Mouse (Mus musculus) embryonic facial prominence, embryonic 13.5 days (tissue): ENCODE data around the gene Grb7. TPM values are rescaled to one million over a fixed set of nuclear protein-coding genes. Genes with fewer than 3 reads are reported as not detected.

Experiments
- ATAC-seq: fragments of 200-750 bp; cut with Nextera tagmentation; 2 replicates; pipeline ENCODE4 v1.8.0; 2017; ENCODE audit warnings: low read depth; ENCODE audit not compliant: insufficient number of reproducible peaks, insufficient read depth, low FRiP score, low TSS enrichment
- H3K27ac ChIP-seq: fragments of 300-500 bp; sonication (generic); 2 replicates; pipeline ENCODE4 v1.5.1; 2015; ENCODE audit warnings: moderate library complexity, mild to moderate bottlenecking, inconsistent platforms
- H3K27me3 ChIP-seq: fragments of 300-500 bp; sonication (generic); 2 replicates; pipeline ENCODE4 v1.6.1; 2015; ENCODE audit warnings: mild to moderate bottlenecking, inconsistent platforms
- H3K36me3 ChIP-seq: fragments of 300-500 bp; sonication (generic); 2 replicates; pipeline ENCODE4 v1.6.1; 2015; ENCODE audit warnings: mild to moderate bottlenecking, inconsistent platforms
- H3K4me1 ChIP-seq: fragments of 300-500 bp; sonication (generic); 2 replicates; pipeline ENCODE4 v1.6.1; 2015; ENCODE audit warnings: inconsistent platforms
- H3K4me2 ChIP-seq: fragments of 300-500 bp; sonication (generic); 2 replicates; pipeline ENCODE4 v1.6.1; 2015; ENCODE audit warnings: moderate library complexity, mild to moderate bottlenecking, inconsistent platforms
- H3K4me3 ChIP-seq: fragments of 300-500 bp; sonication (generic); 2 replicates; pipeline ENCODE4 v1.5.1; 2015; ENCODE audit warnings: mild to moderate bottlenecking, inconsistent platforms
- H3K9ac ChIP-seq: fragments of 300-500 bp; sonication (generic); 2 replicates; pipeline ENCODE4 v1.6.1; 2015; ENCODE audit warnings: mild to moderate bottlenecking, inconsistent platforms
- H3K9me3 ChIP-seq: fragments of 300-500 bp; sonication (generic); 2 replicates; pipeline ENCODE4 v1.6.1; 2016; ENCODE audit warnings: inconsistent platforms
- WGBS: fragments of 180-500 bp; shearing (Covaris S2); methylation state at CpG from one replicate; pipeline ENCODE4 v1.1.7; 2015; ENCODE audit warnings: mixed read lengths; 5-methylcytosine and 5-hydroxymethylcytosine counted together
- polyA plus RNA-seq: library from polyadenylated mRNA; unstranded; fragments of >200 nt; fragmentation: Nextera tagmentation; extraction: Ambion mirVana; gene quantifications from 2 replicates; pipeline ENCODE4 v1.2.1, GENCODE M21; 2015

Gene Grb7
- polyA plus RNA-seq: 12.4 and 12.5 TPM in 2 replicates

GRCm38 (mm10) chr11:98446213-98446561 lies at the start of gene Grb7:
Gene Grb7 (plus strand): TSS chr11:98446394.
- H3K27ac ChIP-seq: peak within 1 kb of the TSS; percentile 39
- H3K4me1 ChIP-seq: peaks cover 21% of the 10 kb centered on the region
- H3K4me3 ChIP-seq: peak within 1 kb of the TSS; percentile 40
- peak within 1 kb of the TSS; percentile 48 for H3K4me2 ChIP-seq
- no peaks in the 10 kb centered on the region for H3K36me3 ChIP-seq
- WGBS: 7% methylated on average over 5 of the region's 5 CpGs
- H3K9me3 ChIP-seq: no peaks in the 10 kb centered on the region
- H3K9ac ChIP-seq: peak within 1 kb of the TSS; percentile 61
- peaks cover 42% of the 10 kb centered on the region for H3K27me3 ChIP-seq
- ATAC-seq: no peak

GRCm38 (mm10) chr11:98397946-98398345 lies 48.2 kb upstream of the Grb7 start:
- Histone ChIP-seq H3K4me1 (peaks cover 32% of the 10 kb centered on the region), H3K36me3 (peaks cover 8% of the 10 kb centered on the region), H3K4me2 (no peak overlapping the region), H3K27me3 (no peaks in the 10 kb centered on the region; the same call in none of the 2 replicates), H3K9me3 (no peaks in the 10 kb centered on the region), H3K9ac (no peak overlapping the region), H3K4me3 (no peak overlapping the region), H3K27ac (no peak overlapping the region)
- 91% methylated on average over 7 of the region's 7 CpGs for WGBS
- no peak for ATAC-seq

- H3K9me3 ChIP-seq: no peaks in the 10 kb centered on the region
- peak within 1 kb of the TSS; percentile 97 for H3K27ac ChIP-seq
- peak within 1 kb of the TSS; percentile 65 for H3K4me2 ChIP-seq
- peaks cover 8% of the 10 kb centered on the region for H3K36me3 ChIP-seq
- ATAC-seq: peak; percentile 90
- peaks cover 9% of the 10 kb centered on the region for H3K4me1 ChIP-seq
- H3K4me3 ChIP-seq: peak within 1 kb of the TSS; percentile 76
- no peaks in the 10 kb centered on the region for H3K27me3 ChIP-seq
- peak within 1 kb of the TSS; percentile 82 for H3K9ac ChIP-seq
- WGBS: under 1% methylated on average over 40 of the region's 40 CpGs
Measured at GRCm38 (mm10) chr11:98400161-98400726, 46.0 kb upstream of the Grb7 start, which contains the start of gene Pgap3. Gene Pgap3 (minus strand): TSS chr11:98400490.

- 55% methylated on average over 3 of the region's 3 CpGs for WGBS
- no peaks in the 10 kb centered on the region for H3K9me3 ChIP-seq
- peak overlapping the region; percentile 97 for H3K27ac ChIP-seq
- H3K4me1 ChIP-seq: peaks cover 9% of the 10 kb centered on the region
- H3K9ac ChIP-seq: peak overlapping the region; percentile 82
- H3K27me3 ChIP-seq: no peaks in the 10 kb centered on the region
- H3K4me2 ChIP-seq: peak overlapping the region; percentile 65
- H3K4me3 ChIP-seq: peak overlapping the region; percentile 76
- H3K36me3 ChIP-seq: peaks cover 8% of the 10 kb centered on the region
- ATAC-seq: no peak
Measured at GRCm38 (mm10) chr11:98400816-98401215, 45.4 kb upstream of the Grb7 start.

GRCm38 (mm10) chr11:98406621-98407020 lies 39.6 kb upstream of the Grb7 start:
- Histone ChIP-seq H3K9ac (no peak overlapping the region), H3K27me3 (peaks cover 5% of the 10 kb centered on the region; the same call in 1 of the 2 replicates), H3K4me3 (no peak overlapping the region), H3K27ac (no peak overlapping the region), H3K4me2 (no peak overlapping the region), H3K4me1 (peaks cover 20% of the 10 kb centered on the region), H3K36me3 (no peaks in the 10 kb centered on the region), H3K9me3 (no peaks in the 10 kb centered on the region)
- 60% methylated on average over 6 of the region's 6 CpGs for WGBS
- ATAC-seq: no peak

- Histone ChIP-seq H3K36me3 (no peaks in the 10 kb centered on the region), H3K27me3 (peaks cover 5% of the 10 kb centered on the region; the same call in 1 of the 2 replicates), H3K4me2 (peak overlapping the region; percentile 49), H3K9me3 (no peaks in the 10 kb centered on the region), H3K4me3 (peak overlapping the region; percentile 15; the same call in 1 of the 2 replicates), H3K27ac (peak overlapping the region; percentile 68), H3K4me1 (peaks cover 30% of the 10 kb centered on the region), H3K9ac (peak overlapping the region; percentile 69)
- no peak for ATAC-seq
- WGBS: 49% methylated on average over 8 of the region's 8 CpGs
Measured at GRCm38 (mm10) chr11:98408872-98409271, 37.3 kb upstream of the Grb7 start.

GRCm38 (mm10) chr11:98409341-98409822 lies 36.8 kb upstream of the Grb7 start:
- Histone ChIP-seq H3K9ac (peak overlapping the region; percentile 69), H3K4me1 (peaks cover 35% of the 10 kb centered on the region), H3K27ac (peak overlapping the region; percentile 68), H3K27me3 (peaks cover 5% of the 10 kb centered on the region; the same call in 1 of the 2 replicates), H3K4me3 (peak overlapping the region; percentile 15; the same call in 1 of the 2 replicates), H3K4me2 (peak overlapping the region; percentile 49), H3K9me3 (no peaks in the 10 kb centered on the region), H3K36me3 (no peaks in the 10 kb centered on the region)
- WGBS: 3% methylated on average over 10 of the region's 10 CpGs
- no peak for ATAC-seq

- WGBS: 0% methylated on average over 49 of the region's 49 CpGs
- Histone ChIP-seq H3K4me1 (peaks cover 53% of the 10 kb centered on the region), H3K27me3 (peaks cover 5% of the 10 kb centered on the region; the same call in 1 of the 2 replicates), H3K9me3 (no peaks in the 10 kb centered on the region), H3K4me2 (peak within 1 kb of the TSS; percentile 75), H3K4me3 (peak within 1 kb of the TSS; percentile 96), H3K27ac (peak within 1 kb of the TSS; percentile 99), H3K9ac (peak within 1 kb of the TSS; percentile 98), H3K36me3 (peaks cover 10% of the 10 kb centered on the region; the same call in 1 of the 2 replicates)
- ATAC-seq: peak; percentile 86
Measured at GRCm38 (mm10) chr11:98412273-98412796, 33.9 kb upstream of the Grb7 start, which contains the start of gene Erbb2. Gene Erbb2 (plus strand): TSS chr11:98412470.

- Histone ChIP-seq H3K27ac (peak overlapping the region; percentile 99), H3K27me3 (peaks cover 5% of the 10 kb centered on the region; the same call in 1 of the 2 replicates), H3K36me3 (peaks cover 10% of the 10 kb centered on the region; the same call in 1 of the 2 replicates), H3K4me2 (peak overlapping the region; percentile 75), H3K9me3 (no peaks in the 10 kb centered on the region), H3K4me3 (peak overlapping the region; percentile 96), H3K4me1 (peaks cover 53% of the 10 kb centered on the region), H3K9ac (peak overlapping the region; percentile 98)
- 0% methylated on average over 40 of the region's 40 CpGs for WGBS
- ATAC-seq: peak; percentile 33; the same call in 1 of the 2 replicates
Measured at GRCm38 (mm10) chr11:98412797-98413301, 33.3 kb upstream of the Grb7 start.

GRCm38 (mm10) chr11:98413731-98414130 lies 32.5 kb upstream of the Grb7 start:
- H3K27ac ChIP-seq: peak overlapping the region; percentile 99; the same call in 1 of the 2 replicates
- H3K4me2 ChIP-seq: peak overlapping the region; percentile 75

GRCm38 (mm10) chr11:98414162-98414561 lies 32.0 kb upstream of the Grb7 start:
- WGBS: 40% methylated on average over 2 of the region's 2 CpGs
- H3K4me3 ChIP-seq: peak overlapping the region; percentile 96
- H3K27ac ChIP-seq: no peak overlapping the region
- H3K36me3 ChIP-seq: peaks cover 14% of the 10 kb centered on the region; the same call in 1 of the 2 replicates
- H3K9me3 ChIP-seq: no peaks in the 10 kb centered on the region
- H3K27me3 ChIP-seq: peaks cover 5% of the 10 kb centered on the region; the same call in 1 of the 2 replicates
- no peak for ATAC-seq
- H3K4me1 ChIP-seq: peaks cover 49% of the 10 kb centered on the region
- peak overlapping the region; percentile 98 for H3K9ac ChIP-seq
- peak overlapping the region; percentile 75 for H3K4me2 ChIP-seq

More at GRCm38 (mm10) chr11:98413731-98414130, 32.5 kb upstream of the Grb7 start:
- Histone ChIP-seq H3K4me1 (peaks cover 54% of the 10 kb centered on the region), H3K27me3 (peaks cover 5% of the 10 kb centered on the region; the same call in 1 of the 2 replicates), H3K9ac (peak overlapping the region; percentile 98), H3K4me3 (peak overlapping the region; percentile 96), H3K36me3 (peaks cover 10% of the 10 kb centered on the region; the same call in 1 of the 2 replicates), H3K9me3 (no peaks in the 10 kb centered on the region)
- 16% methylated on average over 7 of the region's 7 CpGs for WGBS
- ATAC-seq: no peak
